Mouse (Mus musculus) urinary bladder, postnatal 10 days (tissue): ENCODE results near the gene Nr3c2.

ENCODE experiments used
- DNase-seq: peaks from one replicate; pipeline ENCODE4 v3.0.0; 2022; ENCODE audit warnings: low spot score

The Nr3c2 gene

DNA sequence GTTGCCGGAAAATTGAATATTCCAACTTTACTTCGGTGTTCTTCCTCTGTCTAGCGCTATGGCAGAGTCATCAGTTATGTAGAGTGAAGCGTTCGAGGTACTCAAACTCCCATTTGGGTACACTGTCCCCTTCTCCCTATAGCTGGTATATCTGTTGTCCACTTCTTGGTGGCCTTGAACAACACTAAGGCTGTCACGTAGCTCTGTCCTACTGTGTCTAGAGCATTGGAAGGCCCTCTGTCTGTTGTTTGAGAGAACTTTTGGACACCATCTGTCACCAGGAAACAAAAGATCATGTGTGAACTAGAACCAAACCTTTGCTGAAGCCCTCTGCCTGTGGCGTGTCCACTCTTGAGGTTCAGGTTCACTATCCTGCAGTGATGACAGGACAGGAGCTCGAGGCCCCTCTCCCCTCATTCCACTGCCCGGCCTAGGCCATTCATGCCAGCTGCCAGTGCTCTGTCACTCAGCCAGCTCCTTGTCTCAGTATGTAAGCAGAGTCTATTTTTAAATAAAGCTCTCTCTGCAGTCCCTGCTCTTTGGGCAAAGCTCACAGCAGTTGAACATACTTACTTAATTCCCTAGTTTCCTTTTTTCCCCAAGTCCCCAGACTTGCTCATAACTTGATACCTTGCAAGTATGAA lies 72.6 kb downstream of the Nr3c2 start:
- DNase-seq = no peak

- no peak for DNase-seq
Measured at GRCm38 (mm10) chr8:76972947-76973552, 73.8 kb downstream of the Nr3c2 start.

DNA sequence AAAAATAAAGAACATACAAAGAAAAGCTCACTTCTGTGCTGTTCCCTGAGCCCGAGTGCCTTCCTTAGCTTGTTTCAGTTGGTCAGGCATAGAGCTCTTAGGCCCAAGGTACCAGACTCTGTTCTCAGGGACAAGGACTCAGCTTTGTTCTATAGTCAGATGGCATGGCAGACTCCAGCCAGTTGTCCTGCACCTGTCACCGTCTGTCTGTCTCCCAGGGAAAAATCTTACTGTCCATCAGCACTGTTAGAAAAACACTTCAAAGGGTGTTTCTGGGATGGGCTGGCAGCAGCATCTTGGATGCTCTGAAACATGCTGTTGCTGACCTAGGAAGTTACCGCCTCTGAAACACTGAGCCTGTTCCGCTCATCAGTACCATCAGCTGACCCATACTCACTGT lies 78.7 kb downstream of the Nr3c2 start:
- DNase-seq = no peak

GRCm38 (mm10) chr8:76984082-76984481 lies 84.8 kb downstream of the Nr3c2 start:
- no peak for DNase-seq

DNA sequence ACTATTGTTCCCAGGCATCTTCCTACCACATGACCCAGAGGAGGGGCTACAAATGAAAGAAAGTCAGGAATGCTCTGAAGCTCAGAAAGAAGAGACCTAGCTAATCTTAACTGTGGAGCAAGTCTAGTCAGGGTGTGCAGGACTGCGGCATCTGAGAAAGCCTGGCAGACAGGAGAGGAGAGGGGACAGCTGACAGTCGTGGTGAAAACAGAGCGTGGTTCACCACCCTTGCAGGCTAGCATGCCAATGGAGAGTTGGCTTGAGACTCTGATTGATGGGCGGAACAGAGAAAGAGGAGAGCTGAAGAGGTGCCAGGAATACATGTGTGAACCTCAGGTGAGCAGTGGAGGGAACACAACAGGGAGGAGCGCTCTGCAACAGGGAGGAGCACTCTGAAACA lies 85.6 kb downstream of the Nr3c2 start:
- no peak for DNase-seq

DNA sequence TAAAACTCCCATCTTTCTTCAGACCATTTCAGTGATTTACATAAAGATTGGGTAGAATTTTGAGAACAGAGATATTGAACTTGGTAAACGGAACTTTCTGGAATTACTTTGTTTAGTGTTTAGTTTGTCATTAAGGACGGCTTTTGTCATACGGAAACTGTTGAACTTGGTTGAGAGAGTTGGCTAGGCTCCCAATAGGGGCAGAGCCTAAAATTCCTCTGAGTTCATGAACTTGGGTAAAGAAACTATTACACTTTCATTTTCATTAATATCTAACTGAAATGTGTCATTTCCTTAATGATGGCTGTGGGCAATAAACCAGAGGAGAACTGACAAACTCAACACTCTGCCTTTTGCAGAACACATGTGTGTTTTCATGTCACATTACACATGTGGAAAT lies 88.6 kb downstream of the Nr3c2 start:
- DNase-seq = no peak

DNA sequence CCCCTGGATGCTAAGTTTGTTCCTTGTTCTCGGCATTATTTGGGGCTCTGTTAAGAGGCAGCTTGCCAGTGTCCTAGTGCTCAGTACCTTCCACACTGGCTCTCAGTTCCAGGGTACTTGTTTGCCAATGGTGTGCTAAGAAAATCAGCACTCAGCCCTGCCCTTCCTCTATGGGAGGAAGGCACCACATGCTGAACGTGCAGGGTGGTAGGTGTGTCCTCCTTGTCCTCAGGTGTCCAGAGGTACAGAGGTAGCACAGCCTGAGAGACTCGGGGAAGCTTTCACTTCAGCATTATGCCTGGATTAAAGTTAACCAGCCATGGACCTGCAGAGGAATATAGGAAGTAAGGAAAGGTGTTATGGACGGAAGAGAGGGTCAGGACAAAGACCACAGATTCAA lies 99.0 kb downstream of the Nr3c2 start:
- no peak for DNase-seq

GRCm38 (mm10) chr8:77009425-77009824 lies 110.2 kb downstream of the Nr3c2 start:
- DNase-seq = no peak

DNA sequence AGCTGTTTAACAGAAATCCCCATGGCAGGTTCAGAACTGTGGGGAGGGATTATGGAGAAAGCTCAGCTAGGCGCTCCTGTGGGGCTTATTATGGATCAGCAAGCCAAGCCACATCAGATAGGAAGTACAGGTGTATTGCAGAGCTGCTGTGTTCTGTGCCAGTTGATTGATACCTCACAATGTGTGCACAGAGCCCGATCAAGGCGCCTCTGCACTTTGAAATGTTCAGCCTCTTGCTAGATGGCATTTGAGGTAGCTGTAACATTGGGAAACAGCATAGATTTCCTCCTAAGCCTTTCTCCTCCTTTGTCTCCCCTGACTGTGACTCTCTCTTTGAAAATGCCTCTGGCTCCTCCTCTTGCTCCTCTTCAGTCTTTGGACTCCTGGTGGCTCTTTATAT lies 112.7 kb downstream of the Nr3c2 start:
- DNase-seq = no peak

DNA sequence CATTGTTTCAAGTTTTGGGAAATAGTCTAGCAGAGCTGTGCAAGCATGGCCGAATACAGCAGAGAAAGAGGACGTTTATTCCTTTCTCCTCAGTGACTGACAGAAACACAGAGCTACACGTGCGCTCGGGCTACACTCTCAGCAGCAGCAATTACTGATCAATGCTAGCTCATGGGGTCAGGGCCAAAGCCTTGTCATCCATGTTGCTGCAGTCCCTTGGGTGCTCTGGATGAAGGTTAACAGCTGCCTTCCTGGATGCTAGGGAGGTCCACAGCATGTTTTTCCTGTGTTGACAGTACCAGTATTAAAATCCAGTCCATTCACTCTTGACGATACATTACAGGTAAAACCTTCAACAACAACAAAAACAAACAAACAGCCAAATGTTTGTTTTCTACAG lies 113.4 kb downstream of the Nr3c2 start:
- no peak for DNase-seq

- no peak for DNase-seq
Measured at GRCm38 (mm10) chr8:77016713-77017112, 117.5 kb downstream of the Nr3c2 start.

DNA sequence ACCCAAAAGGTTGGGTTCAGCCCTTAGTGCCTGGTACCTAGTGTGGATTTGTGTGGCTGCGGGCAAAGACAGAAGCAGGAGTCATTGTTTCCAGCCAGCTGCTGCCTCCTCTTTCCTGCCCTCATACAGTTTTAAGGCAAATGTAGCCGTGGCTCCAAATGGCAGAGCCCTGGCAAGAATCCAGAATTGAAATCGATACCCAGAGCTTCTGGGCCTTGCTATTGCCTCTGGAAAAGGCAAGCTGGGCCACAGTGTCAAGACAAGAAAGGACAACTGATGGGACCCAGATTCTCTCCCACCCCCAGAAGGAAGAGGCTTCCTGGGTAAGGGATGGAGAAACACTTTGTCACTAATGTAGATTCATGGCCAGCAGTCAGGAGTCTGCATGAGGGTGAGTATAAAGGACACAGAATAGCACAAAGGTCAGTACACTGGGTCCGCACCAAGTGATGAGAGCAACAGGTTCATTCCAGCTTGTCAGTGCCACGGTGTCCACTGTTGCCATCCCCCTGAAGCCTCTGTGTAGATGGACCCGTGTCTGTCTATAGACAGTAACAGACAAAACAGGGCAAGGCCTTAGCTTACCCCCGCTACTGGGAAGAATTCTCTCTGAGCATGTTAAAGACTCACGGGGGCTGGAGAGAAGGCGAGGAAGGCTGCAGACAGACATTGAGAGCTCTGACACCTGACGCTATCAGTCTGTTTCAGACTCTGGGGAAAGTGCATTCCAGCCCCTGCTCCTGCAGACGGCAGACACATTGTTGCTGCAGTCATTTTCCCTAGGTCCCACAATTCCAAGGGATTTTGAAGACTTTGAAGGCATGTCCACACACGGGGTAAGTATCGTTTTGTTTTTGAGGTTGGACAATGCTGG lies 124.8 kb downstream of the Nr3c2 start:
- no peak for DNase-seq

- DNase-seq = no peak
Measured at GRCm38 (mm10) chr8:77031213-77031612, 132.0 kb downstream of the Nr3c2 start.

- DNase-seq = no peak
Measured at GRCm38 (mm10) chr8:77033706-77034464, 134.6 kb downstream of the Nr3c2 start.

DNA sequence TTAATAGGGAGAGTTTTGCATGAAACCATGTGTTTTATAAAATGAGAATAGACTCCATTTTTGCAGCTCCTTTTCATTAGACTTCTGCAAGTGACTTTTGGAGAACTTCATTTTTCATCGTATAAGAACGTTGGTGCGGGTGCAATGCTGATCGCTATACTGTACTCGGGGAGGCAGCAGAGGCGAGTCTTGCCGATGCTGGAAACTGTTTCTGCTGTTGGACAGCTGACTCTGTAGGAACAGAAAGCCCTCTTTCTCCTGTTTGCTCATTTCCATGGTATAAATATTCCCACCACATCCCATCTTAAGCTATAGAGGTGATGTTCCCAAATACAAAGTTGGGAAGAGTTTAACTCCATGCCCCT lies 135.2 kb downstream of the Nr3c2 start:
- DNase-seq = no peak

- DNase-seq = no peak
Measured at GRCm38 (mm10) chr8:77041214-77041613, 142.0 kb downstream of the Nr3c2 start.

GRCm38 (mm10) chr8:77044849-77045248 lies 145.6 kb downstream of the Nr3c2 start:
- DNase-seq = no peak

GRCm38 (mm10) chr8:77045711-77046110 lies 146.5 kb downstream of the Nr3c2 start:
- DNase-seq = no peak

DNA sequence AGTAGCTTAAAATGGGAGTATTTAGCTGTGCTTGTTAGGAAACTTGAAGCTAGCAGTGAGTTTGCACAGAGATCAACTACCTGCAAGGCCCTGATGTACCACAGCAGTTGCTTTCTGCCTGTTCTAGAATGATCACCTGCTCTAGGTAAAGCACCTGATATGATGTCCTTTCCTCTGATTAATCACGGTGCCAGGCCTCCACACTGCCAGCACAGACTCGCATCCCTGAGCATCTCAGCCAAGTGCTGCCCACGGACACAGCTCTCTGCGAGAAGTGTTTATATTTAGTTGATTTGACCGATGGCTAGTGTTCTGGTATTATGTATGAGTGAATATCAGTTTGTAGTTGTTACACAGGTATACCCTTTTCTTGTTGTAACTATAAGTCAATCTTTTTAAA lies 147.0 kb downstream of the Nr3c2 start:
- DNase-seq = no peak

GRCm38 (mm10) chr8:77046731-77047130 lies 147.5 kb downstream of the Nr3c2 start:
- no peak for DNase-seq

- no peak for DNase-seq
Measured at GRCm38 (mm10) chr8:77051399-77052275, 152.4 kb downstream of the Nr3c2 start.
